Mouse (Mus musculus): ENCODE measurements at regions not wholly inside any gene's neighbourhood (a gene's known extent, or its start where the extent isn't known, plus 50 kb on each side); places are given as distances from the start of the nearest gene placed in this dataset.

DNA sequence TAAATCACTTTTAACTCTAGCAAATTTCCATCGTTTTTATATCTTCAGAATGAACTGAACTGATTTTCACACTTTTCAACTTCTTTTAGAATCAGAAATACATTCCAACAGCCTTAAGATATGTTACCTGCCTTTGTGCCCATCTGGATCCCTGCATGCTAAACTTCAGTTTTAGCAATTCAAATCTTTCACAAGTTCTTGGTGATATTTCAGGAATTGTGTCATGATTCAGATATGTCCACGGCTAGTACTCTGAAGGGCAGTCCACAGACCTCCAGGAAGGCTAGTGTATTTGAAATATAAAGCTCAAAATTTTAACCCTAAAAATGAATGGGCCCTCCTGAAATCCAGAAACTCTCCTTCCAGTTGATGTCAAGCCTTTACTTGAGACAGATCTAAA is 818.9 kb downstream of the 5730522E02Rik start:
- no peak for TF ChIP-seq CTCF (IDR thresholded peaks at IDR 0.05; ENCODE audit: insufficient read depth, low read length)
- no peak for TF ChIP-seq POLR2A (IDR thresholded peaks at IDR 0.05; ENCODE audit: borderline replicate concordance, extremely low read depth, low read depth, low read length)
